ENCODE assay signal across 32 mouse cellular contexts in the genomic region with DNA sequence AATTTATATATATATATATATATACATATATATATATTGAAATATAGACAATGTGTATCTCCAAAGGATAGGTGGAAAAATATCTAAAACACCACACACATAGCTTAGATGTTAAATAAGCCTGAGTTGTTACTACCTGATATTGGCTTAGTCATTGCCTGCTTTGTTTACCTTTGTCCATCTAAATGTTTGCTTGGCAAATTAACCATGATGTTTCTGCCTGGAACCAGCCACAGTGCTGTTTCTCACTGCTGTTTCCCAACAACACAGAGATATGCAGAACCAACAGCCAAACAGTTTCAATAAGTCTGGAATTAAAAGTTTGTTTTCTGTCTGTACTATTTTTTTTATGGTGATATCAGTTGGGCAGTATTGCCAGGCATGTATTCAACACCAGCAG. TPM values are rescaled to one million over a fixed set of nuclear protein-coding genes. Genes with fewer than 3 reads are reported as not detected.
"Had no signal": no experiment of that assay in that cellular context is flagged by ENCODE, and none has a peak within 500 bp of the region (broad histone marks: within the 10 kb centered on the region; RNA-seq: fewer than 3 reads in every experiment).

No protein-coding gene starts in this region.

- H3K36me3 ChIP-seq: limb, embryonic 10.5 days; limb, embryonic 12.5 days; limb, embryonic 13.5 days; limb, embryonic 15.5 days; liver, embryonic 13.5 days; liver, embryonic 15.5 days; lung, embryonic 15.5 days; midbrain, embryonic 10.5 days; midbrain, embryonic 12.5 days; midbrain, embryonic 13.5 days; midbrain, embryonic 15.5 days; neural tube, embryonic 12.5 days had no signal

- DNase-seq: layer of hippocampus, postnatal 36 days; left cerebral cortex, postnatal 4 days; liver, embryonic 13.5 days; lung, adult 18-20 months; lung, adult 2 months; lung, embryonic 14.5 days; lung, postnatal 10 days; lung, postnatal 14 days; lung, postnatal 36 days; lung, postnatal 4 days; midbrain, embryonic 14.5 days had no signal

- ATAC-seq: lung, postnatal 0 days; midbrain, embryonic 13.5 days; midbrain, embryonic 15.5 days; midbrain, embryonic 16.5 days had no signal

- H3K9me3 ChIP-seq: limb, embryonic 10.5 days; limb, embryonic 13.5 days; limb, embryonic 15.5 days; liver, embryonic 13.5 days; liver, embryonic 15.5 days; lung, embryonic 15.5 days; midbrain, embryonic 10.5 days; midbrain, embryonic 12.5 days; midbrain, embryonic 13.5 days; midbrain, embryonic 15.5 days; neural tube, embryonic 12.5 days had no signal

- H3K27ac ChIP-seq: left cerebral cortex, adult 2 months; limb, embryonic 10.5 days; limb, embryonic 12.5 days; limb, embryonic 13.5 days; limb, embryonic 15.5 days; liver, embryonic 13.5 days; liver, embryonic 14.5 days; liver, embryonic 15.5 days; lung, embryonic 15.5 days; macrophage; midbrain, embryonic 10.5 days; midbrain, embryonic 12.5 days; midbrain, embryonic 13.5 days; midbrain, embryonic 15.5 days; neural tube, embryonic 12.5 days had no signal

- H3K4me1 ChIP-seq: limb, embryonic 12.5 days; limb, embryonic 13.5 days; limb, embryonic 15.5 days; liver, embryonic 13.5 days; liver, embryonic 15.5 days; lung, embryonic 15.5 days; megakaryocyte, embryonic 14.5 days; midbrain, embryonic 12.5 days; midbrain, embryonic 15.5 days had no signal

- H3K4me3 ChIP-seq: left cerebral cortex, adult 2 months; limb, embryonic 10.5 days; limb, embryonic 12.5 days; limb, embryonic 13.5 days; limb, embryonic 15.5 days; liver, embryonic 13.5 days; liver, embryonic 15.5 days; lung, embryonic 15.5 days; megakaryocyte, embryonic 14.5 days; midbrain, embryonic 10.5 days; midbrain, embryonic 12.5 days; midbrain, embryonic 13.5 days; midbrain, embryonic 15.5 days; myocyte; neural tube, embryonic 12.5 days had no signal

- H3K9ac ChIP-seq: limb, embryonic 12.5 days; limb, embryonic 13.5 days; limb, embryonic 15.5 days; liver, embryonic 13.5 days; liver, embryonic 14.5 days; liver, embryonic 15.5 days; lung, embryonic 14.5 days; lung, embryonic 15.5 days; midbrain, embryonic 12.5 days; midbrain, embryonic 13.5 days; midbrain, embryonic 15.5 days; neural tube, embryonic 12.5 days had no signal

- H3K27me3 ChIP-seq: limb, embryonic 12.5 days; limb, embryonic 13.5 days; limb, embryonic 15.5 days; liver, embryonic 13.5 days; liver, embryonic 15.5 days; lung, embryonic 15.5 days; megakaryocyte, embryonic 14.5 days; midbrain, embryonic 12.5 days; midbrain, embryonic 13.5 days; midbrain, embryonic 15.5 days; neural tube, embryonic 12.5 days had no signal

- H3K4me2 ChIP-seq: limb, embryonic 12.5 days; limb, embryonic 13.5 days; limb, embryonic 15.5 days; liver, embryonic 13.5 days; liver, embryonic 15.5 days; lung, embryonic 14.5 days; lung, embryonic 15.5 days; midbrain, embryonic 11.5 days; midbrain, embryonic 12.5 days; midbrain, embryonic 13.5 days; midbrain, embryonic 15.5 days; neural tube, embryonic 12.5 days had no signal

RNA-seq across cellular contexts. Expression of a gene that starts 59.6 kb away (rescaled TPM):
- total RNA-seq: megakaryocyte, adult 5-6 weeks; monocyte, adult 5-6 weeks had no signal
- polyA plus RNA-seq: macrophage had no signal
